Mouse (Mus musculus): Measurements from ENCODE around the gene 4933427D14Rik.
A peak's percentile ranks its signal among the peaks of the same experiment; 100 is the strongest.

The 4933427D14Rik gene

DNA sequence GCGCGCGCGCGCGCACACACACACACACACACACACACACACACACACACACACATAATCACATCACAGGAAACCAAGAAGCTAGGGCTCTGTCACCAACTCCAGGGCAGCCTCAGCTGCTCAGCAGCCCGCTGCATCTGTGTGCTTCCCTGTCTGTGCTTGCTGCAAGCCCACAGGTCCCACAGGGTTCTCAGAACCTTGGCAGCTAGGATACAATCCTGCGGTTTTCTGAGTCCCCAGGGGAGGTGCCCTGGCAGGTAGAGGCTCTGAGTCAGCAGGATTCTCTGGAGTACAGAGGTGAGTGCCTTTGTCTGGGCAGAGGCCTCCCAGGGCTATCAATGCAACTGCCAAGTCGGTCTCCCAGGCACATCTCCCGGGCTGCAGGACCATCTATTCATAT lies 64.4 kb downstream of the 4933427D14Rik start:
- no peak for DNase-seq (ENCODE audit: low spot score)

DNA sequence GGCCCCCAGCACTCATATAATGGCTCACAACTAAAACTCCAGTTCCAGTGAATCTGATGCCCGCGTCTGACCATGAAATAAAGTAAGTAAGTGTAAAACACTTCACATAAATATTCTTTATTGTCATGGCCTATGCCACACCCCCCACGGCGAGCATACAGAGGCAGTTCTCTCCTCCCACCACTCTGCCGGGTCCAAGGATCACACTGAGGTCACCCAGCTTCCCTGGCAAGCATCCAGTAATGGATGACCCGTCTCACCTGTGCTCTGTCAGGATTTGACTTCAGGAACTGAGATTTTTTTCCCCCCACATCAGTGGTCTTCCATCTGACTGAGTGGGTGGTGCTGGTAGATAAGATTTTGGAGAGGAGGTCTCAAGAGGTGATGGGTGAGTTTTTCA lies 67.1 kb downstream of the 4933427D14Rik start:
- no peak for DNase-seq (ENCODE audit: low spot score)

DNA sequence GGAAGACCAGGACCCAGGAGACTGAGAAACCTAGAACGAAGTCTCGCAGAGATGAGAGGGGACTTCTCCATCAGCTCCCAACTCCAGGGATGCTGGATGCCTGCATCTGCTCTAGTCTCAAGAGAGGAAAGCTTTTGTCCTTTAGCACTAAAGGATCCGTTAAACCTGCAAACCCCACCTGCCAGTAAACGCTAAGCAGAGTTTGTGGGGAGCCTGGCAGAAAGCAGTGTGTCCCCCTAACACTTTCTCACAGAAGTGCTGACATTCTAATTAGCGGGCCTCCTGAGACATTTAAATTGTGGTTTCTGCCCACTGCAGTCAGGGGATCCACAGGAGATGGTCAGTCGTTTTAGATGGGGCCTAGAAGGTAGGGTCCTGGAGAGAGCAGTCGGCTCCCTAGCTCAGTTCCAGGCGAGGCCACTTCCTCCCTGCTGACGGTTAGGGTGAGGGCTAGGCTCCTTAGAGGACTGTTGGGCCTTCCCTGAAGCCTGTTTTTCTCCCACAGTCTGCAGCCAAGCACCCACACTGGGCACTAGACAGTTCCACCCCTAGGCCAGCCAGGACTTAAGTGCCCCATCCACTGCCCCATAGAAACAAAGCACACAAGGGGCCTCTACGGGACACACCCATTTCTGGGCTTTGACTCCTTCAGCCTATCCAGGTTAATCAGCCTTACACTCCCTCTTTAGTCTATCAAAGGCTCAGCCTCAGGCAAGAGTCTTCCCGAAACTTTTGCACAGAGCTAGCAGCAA lies 70.9 kb downstream of the 4933427D14Rik start:
- DNase-seq (ENCODE audit: low spot score): no peak

- DNase-seq (ENCODE audit: low spot score): peak; percentile 58
These were observed 71.7 kb downstream of the 4933427D14Rik start, which contains the start of gene Pitpnm3 for GRCm38 (mm10) chr11:72135383-72136158. Gene Pitpnm3 (minus strand): TSS chr11:72135778.

DNA sequence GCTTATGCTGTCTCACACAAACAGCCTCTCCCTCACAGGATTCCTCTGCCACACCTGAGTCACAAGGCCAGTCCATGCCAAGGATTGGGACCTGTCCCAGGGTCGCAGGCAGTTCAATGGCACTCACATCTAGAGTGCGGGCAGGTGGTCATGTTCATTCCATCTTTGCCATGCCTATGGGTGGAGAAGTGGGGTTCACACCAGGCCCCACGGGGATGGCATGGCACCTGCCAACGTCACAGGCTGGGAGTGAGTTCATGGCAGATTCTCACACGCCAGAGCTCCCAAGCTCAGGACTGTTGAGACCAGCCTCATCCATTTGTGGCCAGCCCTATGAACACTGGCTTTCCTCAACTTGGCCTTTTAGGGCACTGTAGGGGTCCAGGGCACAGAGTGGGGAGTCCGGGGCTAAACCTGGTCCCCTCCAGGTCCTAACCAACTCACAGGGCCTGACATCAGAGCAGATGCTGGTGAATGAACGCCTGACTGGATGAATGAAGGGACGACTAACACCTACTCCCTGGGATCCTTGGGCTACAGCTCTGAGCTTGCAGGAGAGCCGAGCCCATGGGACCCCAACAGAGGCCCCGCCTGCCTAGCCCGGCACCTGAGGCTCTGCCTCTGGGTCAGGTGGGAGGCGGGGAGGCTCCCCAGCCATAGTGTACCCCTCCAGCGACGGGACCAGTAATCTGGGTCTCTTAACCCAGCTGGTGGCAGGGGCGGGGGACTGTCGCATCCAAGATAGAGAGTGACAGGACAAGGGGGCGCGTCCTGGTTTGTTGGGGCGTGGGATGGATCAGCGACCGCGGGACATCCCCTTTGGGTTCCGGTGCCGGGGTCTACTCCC lies 72.5 kb downstream of the 4933427D14Rik start:
- DNase-seq (ENCODE audit: low spot score): no peak

DNA sequence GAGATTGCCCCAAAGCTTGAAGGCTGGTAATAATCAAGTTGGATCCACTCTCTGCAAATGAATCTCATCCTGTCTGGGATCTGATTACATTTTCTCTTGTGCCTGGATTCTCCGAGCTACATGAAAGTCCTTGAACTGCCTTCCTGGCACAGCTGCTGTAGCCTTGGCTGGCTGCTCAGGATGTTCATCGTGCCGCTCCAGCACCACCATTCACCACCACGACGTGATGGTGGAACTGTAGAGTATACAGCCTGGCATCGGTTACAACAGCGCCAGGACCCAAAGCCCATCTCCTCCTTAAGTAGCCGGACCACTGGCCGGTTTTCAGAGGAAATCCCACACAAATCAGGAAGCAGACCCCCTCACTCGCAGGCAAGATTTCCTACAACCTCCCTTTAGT lies 74.2 kb downstream of the 4933427D14Rik start:
- DNase-seq (ENCODE audit: low spot score): no peak

- DNase-seq (ENCODE audit: low spot score): peak; percentile 74
These were observed 75.0 kb downstream of the 4933427D14Rik start for GRCm38 (mm10) chr11:72132266-72132665.

DNA sequence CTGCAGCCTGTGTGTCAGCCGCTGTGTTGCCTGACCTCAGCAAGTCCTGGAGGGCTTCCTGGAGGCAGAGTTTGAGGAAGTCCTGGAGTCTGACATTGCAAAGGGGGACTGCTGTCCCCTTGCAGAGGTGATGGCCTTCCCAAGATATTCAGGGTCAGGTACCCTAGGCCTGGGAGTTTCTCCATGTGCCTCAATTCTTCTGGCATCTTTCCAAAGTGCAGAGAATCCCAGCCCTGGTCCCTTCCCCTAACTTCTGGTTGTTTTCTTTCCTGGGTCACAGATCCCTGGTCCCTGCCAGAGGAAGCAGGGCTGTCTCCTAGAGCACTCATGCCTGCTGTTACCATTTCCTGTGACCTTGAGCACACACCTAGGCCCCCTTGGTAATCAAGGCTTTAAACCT lies 75.6 kb downstream of the 4933427D14Rik start:
- DNase-seq (ENCODE audit: low spot score): no peak

DNA sequence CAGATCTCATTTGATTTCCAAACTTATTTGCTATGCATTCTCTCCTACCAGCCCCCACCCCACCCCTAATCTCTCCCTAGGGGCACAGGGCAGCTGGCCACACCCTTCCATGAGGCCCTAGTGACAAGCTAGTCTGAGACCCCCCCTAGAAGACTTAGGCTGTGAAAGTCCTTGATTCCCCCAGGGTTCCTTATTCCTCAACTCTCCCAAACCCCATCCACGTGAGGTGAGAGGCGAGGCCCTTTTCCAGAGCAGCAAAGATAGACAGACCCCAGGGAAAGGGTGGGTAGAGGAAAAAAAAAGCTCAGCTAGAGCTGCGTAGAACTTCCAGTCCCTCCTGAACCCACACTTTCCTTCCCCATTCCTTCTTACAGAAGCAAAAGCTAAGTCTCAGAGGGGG lies 76.4 kb downstream of the 4933427D14Rik start:
- DNase-seq (ENCODE audit: low spot score): no peak

DNA sequence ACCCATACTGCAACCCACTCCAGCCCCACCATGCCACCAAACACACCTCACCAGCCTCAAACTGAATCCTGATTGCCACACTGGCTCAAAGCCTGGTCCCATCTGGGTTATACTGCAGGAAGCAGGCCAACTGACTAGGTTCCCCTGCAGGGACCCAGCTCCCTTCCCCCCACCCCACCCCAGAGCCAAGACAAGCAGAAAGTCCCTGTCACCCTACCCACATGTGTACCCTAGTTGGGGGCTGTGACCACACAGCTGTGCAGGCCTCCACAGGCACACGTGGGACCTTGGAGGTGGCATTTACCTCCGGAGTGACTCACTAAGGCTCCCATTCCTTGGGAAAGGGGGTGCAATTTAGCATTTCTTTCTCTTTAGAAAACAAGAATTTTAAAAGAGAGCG lies 76.8 kb downstream of the 4933427D14Rik start:
- no peak for DNase-seq (ENCODE audit: low spot score)

- no peak for DNase-seq (ENCODE audit: low spot score)
These were observed 77.2 kb downstream of the 4933427D14Rik start for GRCm38 (mm10) chr11:72130021-72130420.

DNA sequence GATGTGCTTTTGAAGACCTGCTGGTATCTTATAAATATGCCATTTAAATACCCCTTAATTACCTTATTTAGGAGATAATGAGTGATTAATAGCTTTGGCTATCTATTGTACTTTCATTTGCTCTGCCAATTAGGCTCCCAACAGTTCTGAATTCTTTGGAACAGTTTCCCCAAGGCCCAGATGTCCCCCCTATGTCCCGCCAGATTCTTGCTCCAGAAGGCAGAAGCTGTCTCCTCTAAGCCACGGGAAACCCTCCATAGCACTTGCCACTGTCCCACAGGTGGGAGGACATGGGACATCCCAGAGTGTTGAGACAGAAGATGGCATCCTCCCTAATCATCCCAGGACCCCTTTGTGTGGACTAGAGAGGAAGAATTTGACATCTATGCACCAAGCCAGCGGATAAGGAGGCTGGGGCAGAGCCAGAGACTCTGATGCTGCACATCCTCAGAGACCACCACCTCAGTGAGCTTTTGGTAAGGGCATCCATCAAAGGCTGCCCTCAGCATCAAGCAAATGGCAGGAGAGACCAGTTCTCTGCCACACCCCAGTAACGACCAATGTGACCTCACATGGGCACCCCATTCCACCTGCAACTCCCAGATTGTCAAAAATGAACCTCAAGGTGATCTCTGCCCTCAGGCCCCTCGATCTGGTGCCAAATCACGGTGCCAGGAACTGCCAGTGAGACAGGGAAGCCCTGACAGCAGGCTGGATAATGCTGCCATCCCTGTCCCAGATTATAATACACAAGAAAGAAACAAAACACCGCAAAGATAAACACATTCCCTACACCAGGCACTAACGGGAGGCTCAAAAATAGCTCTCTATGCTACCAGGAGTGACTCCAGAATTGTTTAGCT lies 78.0 kb downstream of the 4933427D14Rik start:
- DNase-seq (ENCODE audit: low spot score): no peak

GRCm38 (mm10) chr11:72127450-72128189 lies 79.6 kb downstream of the 4933427D14Rik start:
- no peak for DNase-seq (ENCODE audit: low spot score)

GRCm38 (mm10) chr11:72125781-72126180 lies 81.5 kb downstream of the 4933427D14Rik start:
- DNase-seq (ENCODE audit: low spot score): no peak

- no peak for DNase-seq (ENCODE audit: low spot score)
These were observed 83.7 kb downstream of the 4933427D14Rik start for GRCm38 (mm10) chr11:72123531-72123930.

DNA sequence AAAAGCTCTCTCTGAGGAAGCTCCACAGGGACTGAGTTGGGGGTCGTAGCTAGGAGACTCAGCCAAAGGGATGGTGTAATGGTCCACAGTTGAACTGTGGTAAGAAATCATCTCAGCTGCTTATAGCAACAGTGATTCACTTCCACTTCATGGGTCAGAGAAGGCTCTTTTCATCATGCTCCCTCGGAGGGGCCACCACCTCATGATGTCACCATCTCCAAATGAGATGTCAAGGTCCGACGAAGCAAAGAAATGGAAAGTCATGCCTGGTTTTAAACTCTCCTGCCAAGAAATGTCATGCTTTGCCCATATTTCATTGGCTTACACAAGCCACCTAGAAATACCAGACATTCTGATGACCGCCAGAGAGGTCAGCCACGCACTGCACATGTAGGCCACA lies 86.9 kb downstream of the 4933427D14Rik start:
- DNase-seq (ENCODE audit: low spot score): no peak

DNA sequence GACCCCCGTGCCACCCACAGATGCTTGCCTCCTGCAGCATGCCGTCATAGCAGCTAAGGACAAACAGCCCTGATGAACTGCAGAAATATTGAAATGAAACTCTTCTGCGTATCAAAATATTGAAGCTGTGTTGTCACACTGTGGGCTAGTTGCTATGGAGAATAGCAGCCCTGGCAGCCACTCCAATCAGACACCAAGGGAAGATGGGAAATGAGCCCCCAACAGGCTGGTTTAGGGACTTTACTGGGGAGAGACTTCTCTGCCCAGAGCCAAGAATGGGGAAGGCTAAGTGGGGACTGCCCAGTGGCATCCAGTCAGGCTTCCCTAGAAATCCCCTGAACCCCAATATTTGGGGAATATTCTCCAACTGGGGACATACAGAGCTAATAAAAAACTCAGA lies 88.6 kb downstream of the 4933427D14Rik start:
- DNase-seq (ENCODE audit: low spot score): no peak

DNA sequence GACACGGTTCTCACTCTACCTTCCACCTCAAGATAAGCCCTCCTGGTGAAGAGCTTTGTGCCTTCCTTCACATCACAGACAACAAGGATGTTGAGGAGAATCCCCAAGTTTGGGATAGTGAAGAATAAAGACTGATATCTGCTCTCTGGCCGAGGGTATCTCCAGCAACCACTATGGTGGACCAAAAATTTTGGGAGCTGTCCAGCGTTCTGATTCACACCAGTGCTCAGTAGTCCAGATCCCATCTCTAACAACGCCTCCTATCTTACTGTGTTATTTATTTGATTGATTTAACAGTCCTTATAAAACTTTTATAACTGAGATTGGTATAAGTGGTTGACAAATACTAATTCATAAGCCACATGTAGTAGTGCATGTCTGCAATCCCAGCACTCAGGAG lies 94.0 kb downstream of the 4933427D14Rik start:
- DNase-seq (ENCODE audit: low spot score): no peak

- DNase-seq (ENCODE audit: low spot score): no peak
These were observed 96.5 kb downstream of the 4933427D14Rik start for GRCm38 (mm10) chr11:72110726-72111125.

GRCm38 (mm10) chr11:72104223-72104622 lies 103.0 kb downstream of the 4933427D14Rik start:
- DNase-seq (ENCODE audit: low spot score): no peak

All from testis, postnatal 10 days (tissue).